Mouse (Mus musculus) kidney, adult 2 months (tissue): ENCODE measurements around the gene Dnah8.

Experiments
- CTCF ChIP-seq: fragments of 200-500 bp; conservative IDR thresholded peaks from 2 replicates; pipeline ENCODE4 v1.5.1; 2011; ENCODE audit warnings: low read depth, mild to moderate bottlenecking, control low read depth, low read length, moderate library complexity, mixed read lengths; ENCODE audit not compliant: insufficient read depth, insufficient read length
- POLR2A ChIP-seq: fragments of 200-500 bp; IDR thresholded peaks from one replicate; pipeline ENCODE4 v1.6.1; 2011; ENCODE audit warnings: low read depth, low read length, control low read depth

DNA sequence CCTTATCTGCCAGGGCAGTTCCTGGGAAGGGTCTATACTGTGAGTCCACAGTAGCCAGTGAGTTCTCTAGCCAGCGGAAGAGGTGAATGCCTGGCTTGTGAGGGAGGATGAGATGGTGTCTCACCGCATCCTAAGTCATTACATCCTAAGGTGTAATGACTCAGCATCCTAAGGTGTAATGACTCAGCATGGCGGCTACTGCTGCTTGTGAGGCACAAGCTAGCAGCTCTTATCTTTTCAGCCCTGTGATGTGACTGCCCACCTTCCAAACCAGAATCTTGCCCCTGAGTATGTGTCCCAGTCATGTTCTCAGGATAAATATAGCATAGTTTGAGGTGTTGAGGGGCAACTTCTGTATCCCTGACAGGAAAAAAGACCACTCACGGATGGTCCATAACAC, 211.3 kb downstream of the Dnah8 start:
- TF ChIP-seq CTCF (no peak), POLR2A (no peak)
